Mouse (Mus musculus) E14TG2a.4 (cell line): ENCODE measurements around the gene Runx1.

Source experiments
- H3K27me3 ChIP-seq: 2 replicates; pipeline ENCODE4 v1.6.1; 2014; ENCODE audit warnings: low read length, control low read depth; ENCODE audit not compliant: insufficient read depth
- H3K36me3 ChIP-seq: 2 replicates; pipeline ENCODE4 v1.6.1; 2014; ENCODE audit warnings: low read length, control low read depth; ENCODE audit not compliant: insufficient read depth
- H3K4me1 ChIP-seq: replicated peaks from 2 replicates; pipeline ENCODE4 v1.6.1; 2014; ENCODE audit warnings: low read depth, low read length, control low read depth
- H3K4me3 ChIP-seq: replicated peaks from 2 replicates; pipeline ENCODE4 v1.5.1; 2014; ENCODE audit warnings: mild to moderate bottlenecking, low read length
- H3K9me3 ChIP-seq: 2 replicates; pipeline ENCODE4 v1.6.1; 2014; ENCODE audit warnings: low read length, control low read depth
- CTCF ChIP-seq: conservative IDR thresholded peaks from 2 replicates; pipeline ENCODE4 v1.5.1; 2014; ENCODE audit warnings: low read length
- NANOG ChIP-seq: IDR thresholded peaks from 2 replicates; pipeline ENCODE4 v1.6.1; 2014; ENCODE audit warnings: borderline replicate concordance, low read length, mixed read lengths
- POU5F1 ChIP-seq: IDR thresholded peaks from 2 replicates; pipeline ENCODE4 v1.6.1; 2014; ENCODE audit warnings: low read length, borderline replicate concordance

The Runx1 gene

GRCm38 (mm10) chr16:92581767-92582166 lies 244.2 kb downstream of the Runx1 start:
- no peaks in the 10 kb centered on the region for H3K36me3 ChIP-seq
- TF ChIP-seq CTCF (no peak), NANOG (no peak), POU5F1 (no peak)
- H3K27me3 ChIP-seq, result no peaks in the 10 kb centered on the region; the same call in 1 of the 2 replicates
- no peaks in the 10 kb centered on the region for H3K9me3 ChIP-seq
- no peaks in the 10 kb centered on the region for H3K4me1 ChIP-seq
- H3K4me3 ChIP-seq, result no peak overlapping the region

- Histone ChIP-seq H3K27me3 (no peaks in the 10 kb centered on the region; the same call in 1 of the 2 replicates), H3K4me3 (no peak overlapping the region), H3K36me3 (no peaks in the 10 kb centered on the region), H3K9me3 (no peaks in the 10 kb centered on the region), H3K4me1 (no peaks in the 10 kb centered on the region)
- TF ChIP-seq CTCF, result no peak
- no peak for TF ChIP-seq NANOG
- TF ChIP-seq POU5F1, result no peak
Observed at GRCm38 (mm10) chr16:92580981-92581380, 245.0 kb downstream of the Runx1 start.

- Histone ChIP-seq H3K9me3 (no peaks in the 10 kb centered on the region), H3K27me3 (no peaks in the 10 kb centered on the region; the same call in 1 of the 2 replicates), H3K36me3 (no peaks in the 10 kb centered on the region), H3K4me3 (no peak overlapping the region), H3K4me1 (no peaks in the 10 kb centered on the region)
- TF ChIP-seq POU5F1 (no peak), NANOG (no peak), CTCF (no peak)
Observed at GRCm38 (mm10) chr16:92578915-92579653, 246.9 kb downstream of the Runx1 start.

GRCm38 (mm10) chr16:92577381-92577780 lies 248.6 kb downstream of the Runx1 start:
- Histone ChIP-seq H3K36me3 (no peaks in the 10 kb centered on the region), H3K27me3 (no peaks in the 10 kb centered on the region), H3K9me3 (no peaks in the 10 kb centered on the region), H3K4me3 (no peak overlapping the region), H3K4me1 (no peaks in the 10 kb centered on the region)
- TF ChIP-seq CTCF, result no peak
- TF ChIP-seq NANOG, result no peak
- no peak for TF ChIP-seq POU5F1

- no peaks in the 10 kb centered on the region for H3K36me3 ChIP-seq
- peaks cover 6% of the 10 kb centered on the region; the same call in 1 of the 2 replicates for H3K4me1 ChIP-seq
- H3K9me3 ChIP-seq, result no peaks in the 10 kb centered on the region
- TF ChIP-seq NANOG, result no peak
- no peak for TF ChIP-seq CTCF
- H3K4me3 ChIP-seq, result no peak overlapping the region
- no peaks in the 10 kb centered on the region for H3K27me3 ChIP-seq
Observed at GRCm38 (mm10) chr16:92575792-92576191, 250.2 kb downstream of the Runx1 start.

GRCm38 (mm10) chr16:92573193-92573592 lies 252.8 kb downstream of the Runx1 start:
- Histone ChIP-seq H3K36me3 (no peaks in the 10 kb centered on the region), H3K9me3 (no peaks in the 10 kb centered on the region), H3K4me1 (peaks cover 6% of the 10 kb centered on the region; the same call in 1 of the 2 replicates), H3K4me3 (no peak overlapping the region), H3K27me3 (peaks cover under 1% of the 10 kb centered on the region; the same call in 1 of the 2 replicates)
- TF ChIP-seq NANOG (no peak), POU5F1 (no peak), CTCF (no peak)

- peaks cover 6% of the 10 kb centered on the region; the same call in 1 of the 2 replicates for H3K27me3 ChIP-seq
- 0 out of 2 replicates have a peak overlapping the region, but pooled peaks have one; percentile 10 for H3K4me3 ChIP-seq
- H3K36me3 ChIP-seq, result no peaks in the 10 kb centered on the region
- H3K9me3 ChIP-seq, result 0 out of 2 replicates have a peak, but pooled peaks cover 7% of the 10 kb centered on the region
- TF ChIP-seq POU5F1 (no peak), NANOG (no peak), CTCF (no peak)
- peaks cover 6% of the 10 kb centered on the region; the same call in 1 of the 2 replicates for H3K4me1 ChIP-seq
Observed at GRCm38 (mm10) chr16:92571246-92571645, 254.7 kb downstream of the Runx1 start.

- no peak for TF ChIP-seq CTCF
- TF ChIP-seq POU5F1, result no peak
- TF ChIP-seq NANOG, result no peak
- H3K4me3 ChIP-seq, result no peak overlapping the region
- 0 out of 2 replicates have a peak, but pooled peaks cover 7% of the 10 kb centered on the region for H3K9me3 ChIP-seq
- H3K27me3 ChIP-seq, result peaks cover 6% of the 10 kb centered on the region; the same call in 1 of the 2 replicates
- H3K36me3 ChIP-seq, result no peaks in the 10 kb centered on the region
- H3K4me1 ChIP-seq, result peaks cover 3% of the 10 kb centered on the region; the same call in 1 of the 2 replicates
Observed at GRCm38 (mm10) chr16:92566146-92566545, 259.8 kb downstream of the Runx1 start.

GRCm38 (mm10) chr16:92565708-92566107 lies 260.2 kb downstream of the Runx1 start:
- Histone ChIP-seq H3K36me3 (no peaks in the 10 kb centered on the region), H3K4me3 (no peak overlapping the region), H3K4me1 (peaks cover 3% of the 10 kb centered on the region; the same call in 1 of the 2 replicates), H3K27me3 (peaks cover 6% of the 10 kb centered on the region; the same call in 1 of the 2 replicates), H3K9me3 (0 out of 2 replicates have a peak, but pooled peaks cover 7% of the 10 kb centered on the region)
- peak; percentile 84 for TF ChIP-seq CTCF
- TF ChIP-seq POU5F1, result no peak
